Mouse (Mus musculus) embryonic facial prominence, embryonic 11.5 days (tissue): ENCODE measurements around the gene Prss43. TPM values are rescaled to one million over a fixed set of nuclear protein-coding genes. Genes with fewer than 3 reads are reported as not detected.

Source experiments
- ATAC-seq: fragments of 200-750 bp; cut with Nextera tagmentation; replicated peaks from 2 replicates; pipeline ENCODE4 v1.8.0; 2017; ENCODE audit warnings: low read depth; ENCODE audit not compliant: insufficient number of reproducible peaks, low FRiP score, low TSS enrichment
- DNase-seq: peaks from one replicate; pipeline ENCODE4 v3.0.0-alpha.2; 2015; ENCODE audit warnings: low spot score
- H3K27ac ChIP-seq: fragments of 300-500 bp; sonication (generic); replicated peaks from 2 replicates; pipeline ENCODE4 v1.5.1; 2014; ENCODE audit warnings: mild to moderate bottlenecking, low read depth, low read length, control low read depth
- H3K27me3 ChIP-seq: fragments of 300-500 bp; sonication (generic); 2 replicates; pipeline ENCODE4 v1.6.1; 2014; ENCODE audit warnings: mild to moderate bottlenecking, low read length, moderate library complexity, mixed read lengths; ENCODE audit not compliant: control insufficient read depth, insufficient read depth
- H3K36me3 ChIP-seq: fragments of 300-500 bp; sonication (generic); replicated peaks from 2 replicates; pipeline ENCODE4 v1.6.1; 2014; ENCODE audit warnings: low read depth, mild to moderate bottlenecking, low read length, moderate library complexity, mixed read lengths; ENCODE audit not compliant: control insufficient read depth, insufficient read depth
- H3K4me1 ChIP-seq: fragments of 300-500 bp; sonication (generic); 2 replicates; pipeline ENCODE4 v1.6.1; 2014; ENCODE audit warnings: low read length, mixed read lengths; ENCODE audit not compliant: control insufficient read depth, insufficient read depth
- H3K4me2 ChIP-seq: fragments of 300-500 bp; sonication (generic); 2 replicates; pipeline ENCODE4 v1.6.1; 2014; ENCODE audit warnings: low read depth, mild to moderate bottlenecking, control low read depth, low read length, moderate library complexity
- H3K4me3 ChIP-seq: fragments of 300-500 bp; sonication (generic); 2 replicates; pipeline ENCODE4 v1.5.1; 2014; ENCODE audit warnings: low read depth, low read length, control low read depth
- H3K9ac ChIP-seq: fragments of 300-500 bp; sonication (generic); replicated peaks from 2 replicates; pipeline ENCODE4 v1.6.1; 2014; ENCODE audit warnings: mild to moderate bottlenecking, control low read depth, low read length
- H3K9me3 ChIP-seq: fragments of 300-500 bp; sonication (generic); replicated peaks from 2 replicates; pipeline ENCODE4 v1.6.1; 2016; ENCODE audit warnings: mild to moderate bottlenecking, low read length, inconsistent platforms, mixed read lengths; ENCODE audit not compliant: control insufficient read depth
- WGBS: fragments of 180-500 bp; shearing (Covaris S2); extraction: QIAGEN DNeasy Blood & Tissue Kit; methylation state at CpG from one replicate; pipeline ENCODE4 v1.1.7; 2014; 5-methylcytosine and 5-hydroxymethylcytosine counted together
- polyA plus RNA-seq: library from polyadenylated mRNA; unstranded; fragments of >200 nt; fragmentation: Nextera tagmentation; extraction: Ambion mirVana; gene quantifications from 2 replicates; pipeline ENCODE4 v1.2.1, GENCODE M21; 2014

Gene Prss43
- polyA plus RNA-seq, 1 experiment from 2014 or later = not detected

- Histone ChIP-seq H3K4me1 (no peaks in the 10 kb centered on the region), H3K9me3 (no peaks in the 10 kb centered on the region), H3K4me3 (no peak overlapping the region), H3K9ac (no peak overlapping the region), H3K27ac (no peak overlapping the region), H3K27me3 (no peaks in the 10 kb centered on the region), H3K36me3 (no peaks in the 10 kb centered on the region), H3K4me2 (no peak overlapping the region)
- ATAC-seq = no peak
- no peak for DNase-seq
- 82% methylated on average over 7 of the region's 7 CpGs for WGBS
These were observed 5.1 kb upstream of the Prss43 start for GRCm38 (mm10) chr9:110821436-110821835.

- no peaks in the 10 kb centered on the region for H3K9me3 ChIP-seq
- 75% methylated on average over 4 of the region's 4 CpGs for WGBS
- no peak overlapping the region for H3K27ac ChIP-seq
- H3K27me3 ChIP-seq = no peaks in the 10 kb centered on the region
- ATAC-seq = no peak
- DNase-seq = no peak
- H3K36me3 ChIP-seq = no peaks in the 10 kb centered on the region
- no peak overlapping the region for H3K9ac ChIP-seq
- no peaks in the 10 kb centered on the region for H3K4me1 ChIP-seq
- H3K4me2 ChIP-seq = no peak overlapping the region
- H3K4me3 ChIP-seq = no peak overlapping the region
These were observed 1.1 kb upstream of the Prss43 start for GRCm38 (mm10) chr9:110825426-110825825.

GRCm38 (mm10) chr9:110825832-110826231, 658 bp upstream of the Prss43 start:
- H3K27ac ChIP-seq = no peak overlapping the region
- no peak overlapping the region for H3K9ac ChIP-seq
- H3K4me2 ChIP-seq = no peak overlapping the region
- no peaks in the 10 kb centered on the region for H3K4me1 ChIP-seq
- no peaks in the 10 kb centered on the region for H3K36me3 ChIP-seq
- 81% methylated on average over 7 of the region's 7 CpGs for WGBS
- DNase-seq (no peak), ATAC-seq (no peak)
- no peaks in the 10 kb centered on the region for H3K9me3 ChIP-seq
- H3K4me3 ChIP-seq = no peak overlapping the region
- no peaks in the 10 kb centered on the region for H3K27me3 ChIP-seq

GRCm38 (mm10) chr9:110833021-110833420, 6.5 kb downstream of the Prss43 start:
- Histone ChIP-seq H3K4me3 (no peak overlapping the region), H3K27me3 (no peaks in the 10 kb centered on the region), H3K9me3 (no peaks in the 10 kb centered on the region), H3K27ac (no peak overlapping the region), H3K36me3 (no peaks in the 10 kb centered on the region), H3K4me2 (no peak overlapping the region), H3K4me1 (no peaks in the 10 kb centered on the region), H3K9ac (no peak overlapping the region)
- ATAC-seq = no peak
- no peak for DNase-seq
- WGBS = 80% methylated on average over 5 of the region's 5 CpGs

GRCm38 (mm10) chr9:110834411-110834810, 7.9 kb downstream of the Prss43 start, which contains the start of gene Prss45:
Prss45 (plus strand) TSS chr9:110834588.
- Histone ChIP-seq H3K9me3 (no peaks in the 10 kb centered on the region), H3K9ac (no peak within 1 kb of the TSS), H3K4me1 (no peaks in the 10 kb centered on the region), H3K4me2 (no peak within 1 kb of the TSS), H3K4me3 (no peak within 1 kb of the TSS), H3K27ac (no peak within 1 kb of the TSS), H3K27me3 (no peaks in the 10 kb centered on the region), H3K36me3 (no peaks in the 10 kb centered on the region)
- ATAC-seq (no peak), DNase-seq (no peak)
- 70% methylated on average over 19 of the region's 19 CpGs for WGBS

- no peaks in the 10 kb centered on the region for H3K27me3 ChIP-seq
- no peak overlapping the region for H3K27ac ChIP-seq
- H3K4me3 ChIP-seq = no peak overlapping the region
- DNase-seq = no peak
- no peak overlapping the region for H3K4me2 ChIP-seq
- no peaks in the 10 kb centered on the region for H3K36me3 ChIP-seq
- ATAC-seq = no peak
- WGBS = 35% methylated on average over 10 of the region's 10 CpGs
- no peaks in the 10 kb centered on the region for H3K4me1 ChIP-seq
- no peaks in the 10 kb centered on the region for H3K9me3 ChIP-seq
- H3K9ac ChIP-seq = no peak overlapping the region
These were observed 8.5 kb downstream of the Prss43 start for GRCm38 (mm10) chr9:110834961-110835360.

GRCm38 (mm10) chr9:110836112-110836511, 9.6 kb downstream of the Prss43 start:
- 38% methylated on average over 2 of the region's 2 CpGs for WGBS
- H3K4me1 ChIP-seq = no peaks in the 10 kb centered on the region
- H3K36me3 ChIP-seq = no peaks in the 10 kb centered on the region
- no peaks in the 10 kb centered on the region for H3K9me3 ChIP-seq
- ATAC-seq (no peak), DNase-seq (no peak)
- no peak overlapping the region for H3K9ac ChIP-seq
- H3K27me3 ChIP-seq = no peaks in the 10 kb centered on the region
- H3K27ac ChIP-seq = no peak overlapping the region
- no peak overlapping the region for H3K4me2 ChIP-seq
- H3K4me3 ChIP-seq = no peak overlapping the region

- Histone ChIP-seq H3K9me3 (no peaks in the 10 kb centered on the region), H3K27ac (no peak overlapping the region), H3K4me1 (no peaks in the 10 kb centered on the region), H3K27me3 (no peaks in the 10 kb centered on the region), H3K4me3 (no peak overlapping the region), H3K9ac (no peak overlapping the region), H3K4me2 (no peak overlapping the region), H3K36me3 (no peaks in the 10 kb centered on the region)
- ATAC-seq (no peak), DNase-seq (no peak)
- WGBS = 83% methylated on average over 6 of the region's 6 CpGs
These were observed 14.4 kb downstream of the Prss43 start for GRCm38 (mm10) chr9:110840905-110841304.
